25 mouse cellular contexts compared by ENCODE assay signal in the genomic region with DNA sequence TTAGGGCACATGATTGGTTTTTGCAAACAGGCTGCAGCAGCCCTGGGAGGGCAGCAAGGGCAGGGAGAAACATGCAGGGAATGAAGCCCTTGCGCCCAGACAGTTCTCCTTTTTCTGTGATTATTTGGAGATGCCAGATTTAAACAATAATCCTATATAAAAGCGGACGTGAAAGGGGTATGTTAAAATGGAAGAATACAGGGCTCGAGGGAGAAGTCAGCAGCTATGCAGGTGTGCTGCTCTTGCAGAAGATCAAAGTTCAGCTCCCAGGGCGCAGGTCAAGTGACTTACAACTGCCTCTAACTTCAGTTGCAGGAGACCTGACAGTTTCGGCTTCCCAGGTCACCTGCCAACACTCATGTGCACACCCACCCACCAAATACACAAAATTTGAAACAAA. TPM values are rescaled to one million over a fixed set of nuclear protein-coding genes. Genes with fewer than 3 reads are reported as not detected.
DNase-seq lines count a peak whose midpoint lies in the region; TF ChIP-seq lines count a peak whose summit lies in the region.
"Had no signal": no experiment of that assay in that cellular context is flagged by ENCODE, and none has a peak within 500 bp of the region (broad histone marks: within the 10 kb centered on the region; RNA-seq: fewer than 3 reads in every experiment).

No protein-coding gene starts in this region.

- H3K36me3 ChIP-seq in kidney, adult 2 months (ENCODE audit: control insufficient read depth, insufficient read depth, low read length) = peaks cover 1% of the 10 kb centered on the region

- H3K27ac ChIP-seq in kidney, adult 2 months (ENCODE audit: insufficient read depth, low read depth, low read length) = no peak overlapping the region

- H3K4me3 ChIP-seq in kidney, adult 2 months (ENCODE audit: insufficient read depth, low read depth, low read length) = no peak overlapping the region

- intact Hi-C loops in heart, postnatal 10 days (cut with DNase I) = no loop called here
- intact Hi-C loops in left cerebral cortex, postnatal 4 days (cut with DNase I) = no loop called here

- no peaks in the 10 kb centered on the region for H3K27me3 ChIP-seq in kidney, adult 2 months (replicated peaks; ENCODE audit: control insufficient read depth, insufficient read depth, low read length)
- H3K27me3 ChIP-seq: CH12.LX, Patski had no signal

- no peak for TF ChIP-seq POLR2A in kidney, adult 2 months (IDR thresholded peaks at IDR 0.05; ENCODE audit: low read depth, low read length)

- 71% methylated on average over 6 of the region's 6 CpGs for WGBS in kidney, adult 2 months

- no peaks in the 10 kb centered on the region for H3K4me1 ChIP-seq in kidney, adult 2 months (ENCODE audit: control insufficient read depth, insufficient read depth, low read length)

- peak; percentile 62 for DNase-seq in heart, adult 11 months
- DNase-seq in heart, postnatal 10 days = no peak
- peak; percentile 8 for DNase-seq in kidney, adult 2 months
- no peak for DNase-seq in kidney, adult 8-10 months
- peak; percentile 3 for DNase-seq in kidney, adult 9 months
- DNase-seq in kidney, postnatal 10 days = no peak
- peak; percentile 77 for DNase-seq in yolk sac, embryonic 10.5 days (ENCODE audit: low spot score)
- DNase-seq in left cerebral cortex, postnatal 4 days = no peak
- DNase-seq: adrenal gland, adult 2 months; adrenal gland, adult 8-10 months; adrenal gland, postnatal 10 days; adrenal gland, postnatal 14 days; adrenal gland, postnatal 25 days; adrenal gland, postnatal 36 days; B cell, adult 2 months; cerebellum, adult 11 months; cerebellum, adult 11-12 months had no signal

- TF ChIP-seq CTCF in kidney, adult 2 months (conservative IDR thresholded peaks at IDR 0.05; ENCODE audit: insufficient read depth, insufficient read length, low read depth, low read length) = no peak

RNA-seq across cellular contexts. Expression of a gene that starts 31.6 kb away (rescaled TPM):
- total RNA-seq in heart, postnatal 10 days (2021) = 10 to 100 TPM; 16.7 to 19.6 TPM
- 3.2 and 3.6 TPM in 2 replicates for polyA plus RNA-seq in kidney, adult 2 months (2012; rRNA removed)
- 10 to 100 TPM; 32.0 to 32.2 TPM for total RNA-seq in left cerebral cortex, postnatal 4 days (2021)

RNA-seq across cellular contexts. Expression of a gene that starts 48.2 kb away (rescaled TPM):
- total RNA-seq in heart, postnatal 10 days (2021) = not detected
- polyA plus RNA-seq in kidney, adult 2 months (2012; rRNA removed) = not detected in 2 replicates
- total RNA-seq in left cerebral cortex, postnatal 4 days (2021) = not detected
- total RNA-seq: adrenal gland, adult 2 months; adrenal gland, adult 8-10 months; adrenal gland, postnatal 14 days; adrenal gland, postnatal 25 days; adrenal gland, postnatal 36 days; adrenal gland, postnatal 4 days; CH12.LX; G1E; MEL had no signal
- polyA plus RNA-seq: activated CD4-positive, CD25-positive, alpha-beta regulatory T cell, adult 4 months; adrenal gland, adult 2 months; brain, embryonic 14.5 days; CD4-positive, CD25-positive, alpha-beta regulatory T cell, adult 4 months; G1E had no signal

Comparison
In these comparisons a context has a peak if more than half of its experiments do, and no peak if none do; other contexts are left out.
1. DNase-seq: peak in heart, adult 11 months (single experiment), kidney, adult 2 months (single experiment), kidney, adult 9 months (single experiment) and yolk sac, embryonic 10.5 days (single experiment); none in heart, postnatal 10 days (0 of 2), kidney, adult 8-10 months (0 of 2), kidney, postnatal 10 days (single experiment) and left cerebral cortex, postnatal 4 days (single experiment).